ENCODE assay signal across 21 mouse cellular contexts in the genomic region with DNA sequence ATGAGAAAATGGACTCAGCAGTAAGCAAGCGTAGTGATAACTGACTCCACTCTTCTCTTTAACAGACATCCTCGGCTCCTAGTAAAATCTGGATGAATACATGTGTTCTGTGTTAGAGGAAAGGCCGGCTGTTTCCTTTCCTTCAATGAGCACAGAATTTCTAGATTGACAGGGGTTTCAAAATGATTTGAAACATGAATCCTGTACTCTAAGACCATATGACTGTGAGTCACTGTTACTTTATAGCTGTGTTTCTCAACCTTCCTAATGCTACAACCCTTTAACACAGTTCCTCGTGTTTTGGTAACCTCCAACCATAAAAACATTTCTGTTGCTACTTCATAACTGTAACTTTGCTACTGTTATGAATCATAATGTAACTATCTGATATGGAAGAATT. TPM values are rescaled to one million over a fixed set of nuclear protein-coding genes. Genes with fewer than 3 reads are reported as not detected.
DNase-seq lines count a peak whose midpoint lies in the region; ATAC-seq and TF ChIP-seq lines count a peak whose summit lies in the region.
"Had no signal": no experiment of that assay in that cellular context is flagged by ENCODE, and none has a peak within 500 bp of the region (broad histone marks: within the 10 kb centered on the region; RNA-seq: fewer than 3 reads in every experiment).

No protein-coding gene starts in this region.

- 0 out of 2 replicates have a peak, but pooled peaks cover 2% of the 10 kb centered on the region for H3K4me1 ChIP-seq in lung, embryonic 15.5 days
- H3K4me1 ChIP-seq in embryonic facial prominence, embryonic 14.5 days (ENCODE audit: control insufficient read depth, insufficient read depth, low read length), result no peaks in the 10 kb centered on the region
- H3K4me1 ChIP-seq in limb, embryonic 14.5 days (ENCODE audit: control insufficient read depth, insufficient read depth, low read length), result peaks cover 4% of the 10 kb centered on the region; the same call in 1 of the 2 replicates
- H3K4me1 ChIP-seq in liver, embryonic 12.5 days, result no peaks in the 10 kb centered on the region
- H3K4me1 ChIP-seq: forebrain, embryonic 12.5 days; megakaryocyte, embryonic 14.5 days; midbrain, embryonic 15.5 days; stomach, embryonic 15.5 days had no signal

- H3K36me3 ChIP-seq in lung, embryonic 15.5 days, result no peaks in the 10 kb centered on the region
- no peaks in the 10 kb centered on the region for H3K36me3 ChIP-seq in embryonic facial prominence, embryonic 14.5 days (ENCODE audit: control insufficient read depth, insufficient read depth, low read length)
- no peaks in the 10 kb centered on the region for H3K36me3 ChIP-seq in limb, embryonic 14.5 days (ENCODE audit: control insufficient read depth, insufficient read depth, low read length)
- no peaks in the 10 kb centered on the region for H3K36me3 ChIP-seq in liver, embryonic 12.5 days
- H3K36me3 ChIP-seq: forebrain, embryonic 12.5 days; kidney, embryonic 15.5 days; midbrain, embryonic 15.5 days; stomach, embryonic 15.5 days had no signal

- H3K4me3 ChIP-seq in lung, embryonic 15.5 days, result no peak overlapping the region
- H3K4me3 ChIP-seq in embryonic facial prominence, embryonic 14.5 days (ENCODE audit: low read depth, low read length), result no peak overlapping the region
- H3K4me3 ChIP-seq in limb, embryonic 14.5 days (replicated peaks; ENCODE audit: low read length), result no peak overlapping the region
- H3K4me3 ChIP-seq in liver, embryonic 12.5 days, result no peak overlapping the region
- H3K4me3 ChIP-seq: forebrain, embryonic 12.5 days; kidney, embryonic 15.5 days; megakaryocyte, embryonic 14.5 days; midbrain, embryonic 15.5 days; stomach, embryonic 15.5 days had no signal

- 0 out of 2 replicates have a peak overlapping the region, but pooled peaks have one; percentile 13 for H3K27ac ChIP-seq in lung, embryonic 15.5 days
- H3K27ac ChIP-seq in embryonic facial prominence, embryonic 14.5 days (replicated peaks; ENCODE audit: low read depth, low read length), result no peak overlapping the region
- H3K27ac ChIP-seq in limb, embryonic 14.5 days (replicated peaks; ENCODE audit: low read depth, low read length), result no peak overlapping the region
- no peak overlapping the region for H3K27ac ChIP-seq in liver, embryonic 12.5 days
- H3K27ac ChIP-seq: forebrain, embryonic 12.5 days; hindbrain, embryonic 14.5 days; kidney, embryonic 15.5 days; midbrain, embryonic 15.5 days; stomach, embryonic 15.5 days had no signal

- WGBS in lung, embryonic 15.5 days, result 64% methylated on average over 4 of the region's 4 CpGs
- 34% methylated on average over 4 of the region's 4 CpGs for WGBS in embryonic facial prominence, embryonic 14.5 days
- 24% methylated on average over 4 of the region's 4 CpGs for WGBS in limb, embryonic 14.5 days
- WGBS in liver, embryonic 12.5 days (ENCODE audit: insufficient replicate concordance), result 63% methylated on average over 4 of the region's 4 CpGs

- no peak for ATAC-seq in lung, embryonic 15.5 days (ENCODE audit: borderline replicate concordance, extremely low read depth, low FRiP score, low TSS enrichment)
- no peak for ATAC-seq in embryonic facial prominence, embryonic 14.5 days (ENCODE audit: low read depth)
- ATAC-seq in limb, embryonic 14.5 days (ENCODE audit: low FRiP score, low read depth), result no peak
- no peak for ATAC-seq in liver, embryonic 12.5 days
- no peak for ATAC-seq in monocyte, adult 5-6 weeks (replicated peaks; ENCODE audit: insufficient number of reproducible peaks, low FRiP score, low TSS enrichment, poor library complexity, severe bottlenecking)
- ATAC-seq: liver, postnatal 0 days; midbrain, embryonic 15.5 days had no signal

- TF ChIP-seq POLR2A in limb, embryonic 14.5 days (IDR thresholded peaks at IDR 0.05; ENCODE audit: borderline replicate concordance, extremely low read depth, insufficient read depth, insufficient read length), result no peak

- H3K9ac ChIP-seq in lung, embryonic 15.5 days, result no peak overlapping the region
- no peak overlapping the region for H3K9ac ChIP-seq in embryonic facial prominence, embryonic 14.5 days (ENCODE audit: low read depth, low read length)
- H3K9ac ChIP-seq in limb, embryonic 14.5 days (ENCODE audit: low read depth, low read length, severe bottlenecking), result no peak overlapping the region
- H3K9ac ChIP-seq in liver, embryonic 12.5 days, result no peak overlapping the region
- H3K9ac ChIP-seq: forebrain, embryonic 12.5 days; hindbrain, embryonic 14.5 days; kidney, embryonic 15.5 days; liver, postnatal 0 days; midbrain, embryonic 15.5 days; stomach, embryonic 15.5 days had no signal

- H3K9me3 ChIP-seq in lung, embryonic 15.5 days, result no peaks in the 10 kb centered on the region
- no peaks in the 10 kb centered on the region for H3K9me3 ChIP-seq in embryonic facial prominence, embryonic 14.5 days (ENCODE audit: control insufficient read depth, low read length)
- no peaks in the 10 kb centered on the region for H3K9me3 ChIP-seq in limb, embryonic 14.5 days (ENCODE audit: control insufficient read depth, low read length)
- H3K9me3 ChIP-seq in liver, embryonic 12.5 days (replicated peaks), result no peaks in the 10 kb centered on the region
- H3K9me3 ChIP-seq: forebrain, embryonic 12.5 days; kidney, embryonic 15.5 days; megakaryocyte, embryonic 14.5 days; midbrain, embryonic 15.5 days; stomach, embryonic 15.5 days had no signal

- no peaks in the 10 kb centered on the region; the same call in 1 of the 2 replicates for H3K27me3 ChIP-seq in lung, embryonic 15.5 days
- H3K27me3 ChIP-seq in embryonic facial prominence, embryonic 14.5 days (replicated peaks; ENCODE audit: control insufficient read depth, insufficient read depth, low read length), result no peaks in the 10 kb centered on the region
- H3K27me3 ChIP-seq in limb, embryonic 14.5 days (ENCODE audit: control insufficient read depth, insufficient read depth, low read length), result no peaks in the 10 kb centered on the region
- no peaks in the 10 kb centered on the region for H3K27me3 ChIP-seq in liver, embryonic 12.5 days (replicated peaks)
- H3K27me3 ChIP-seq: forebrain, embryonic 12.5 days; kidney, embryonic 15.5 days; megakaryocyte, embryonic 14.5 days; midbrain, embryonic 15.5 days; stomach, embryonic 15.5 days had no signal

- DNase-seq in embryo, embryonic 10.5 days (ENCODE audit: low spot score), result peak; percentile 5
- DNase-seq in embryo, embryonic 10 days (ENCODE audit: low spot score), result no peak
- DNase-seq in lung, adult 18-20 months, result no peak
- DNase-seq in embryonic facial prominence, embryonic 14.5 days (ENCODE audit: low spot score), result peak; percentile 39
- DNase-seq in limb, embryonic 14.5 days (ENCODE audit: low spot score), result peak; percentile 14
- DNase-seq: gastrocnemius, postnatal 36 days; layer of hippocampus, postnatal 36 days; liver; liver, postnatal 0 days; right cerebral cortex, postnatal 25 days; thymus, adult 2 months had no signal

- H3K4me2 ChIP-seq in lung, embryonic 15.5 days, result no peak overlapping the region
- H3K4me2 ChIP-seq in embryonic facial prominence, embryonic 14.5 days (ENCODE audit: low read depth, low read length), result no peak overlapping the region; the same call in 1 of the 2 replicates
- no peak overlapping the region for H3K4me2 ChIP-seq in limb, embryonic 14.5 days (replicated peaks; ENCODE audit: low read depth, low read length, severe bottlenecking)
- no peak overlapping the region for H3K4me2 ChIP-seq in liver, embryonic 12.5 days
- H3K4me2 ChIP-seq: forebrain, embryonic 12.5 days; hindbrain, embryonic 14.5 days; kidney, embryonic 15.5 days; midbrain, embryonic 15.5 days; stomach, embryonic 15.5 days had no signal

RNA-seq across cellular contexts. Expression of a gene that starts 33.8 kb away (rescaled TPM):
- 0.19 and 0.29 TPM in 2 replicates for polyA plus RNA-seq in lung, embryonic 15.5 days (2015; fragmentation: Nextera tagmentation; extraction: Ambion mirVana)
- polyA plus RNA-seq in embryonic facial prominence, embryonic 14.5 days (2014; fragmentation: Nextera tagmentation; extraction: Ambion mirVana), result 2.0 and 2.2 TPM in 2 replicates
- polyA plus RNA-seq in limb, embryonic 14.5 days (2012; rRNA removed), result 1.00 and 1.2 TPM in 2 replicates
- polyA plus RNA-seq in limb, embryonic 14.5 days (2014; fragmentation: Nextera tagmentation; extraction: Ambion mirVana), result 1.6 and 1.9 TPM in 2 replicates
- 0.01 TPM in 1 of 2 replicates, not detected in the other for polyA plus RNA-seq in liver, embryonic 12.5 days (2016; fragmentation: Nextera tagmentation; extraction: Ambion mirVana)
- not detected in 3 replicates for total RNA-seq in monocyte, adult 5-6 weeks (2017)
- total RNA-seq: gastrocnemius, postnatal 36 days; MEL had no signal
- polyA plus RNA-seq: liver, postnatal 0 days had no signal

Comparison
In these comparisons a context has a peak if more than half of its experiments do, and no peak if none do; other contexts are left out.
1. DNase-seq: peak in embryo, embryonic 10.5 days (single experiment), embryonic facial prominence, embryonic 14.5 days (single experiment) and limb, embryonic 14.5 days (single experiment); none in embryo, embryonic 10 days (single experiment) and lung, adult 18-20 months (0 of 2).